Mouse (Mus musculus): ENCODE data around the gene Atl1. TPM values are rescaled to one million over a fixed set of nuclear protein-coding genes. Genes with fewer than 3 reads are reported as not detected.

Gene Atl1
- total RNA-seq, 1 experiment from 2014 or later: 2.1 TPM

- ATAC-seq (replicated peaks; ENCODE audit: insufficient number of reproducible peaks, low FRiP score, low TSS enrichment, poor library complexity, severe bottlenecking): no peak
Measured at GRCm38 (mm10) chr12:69879739-69880138, 12.7 kb upstream of the Atl1 start.

DNA sequence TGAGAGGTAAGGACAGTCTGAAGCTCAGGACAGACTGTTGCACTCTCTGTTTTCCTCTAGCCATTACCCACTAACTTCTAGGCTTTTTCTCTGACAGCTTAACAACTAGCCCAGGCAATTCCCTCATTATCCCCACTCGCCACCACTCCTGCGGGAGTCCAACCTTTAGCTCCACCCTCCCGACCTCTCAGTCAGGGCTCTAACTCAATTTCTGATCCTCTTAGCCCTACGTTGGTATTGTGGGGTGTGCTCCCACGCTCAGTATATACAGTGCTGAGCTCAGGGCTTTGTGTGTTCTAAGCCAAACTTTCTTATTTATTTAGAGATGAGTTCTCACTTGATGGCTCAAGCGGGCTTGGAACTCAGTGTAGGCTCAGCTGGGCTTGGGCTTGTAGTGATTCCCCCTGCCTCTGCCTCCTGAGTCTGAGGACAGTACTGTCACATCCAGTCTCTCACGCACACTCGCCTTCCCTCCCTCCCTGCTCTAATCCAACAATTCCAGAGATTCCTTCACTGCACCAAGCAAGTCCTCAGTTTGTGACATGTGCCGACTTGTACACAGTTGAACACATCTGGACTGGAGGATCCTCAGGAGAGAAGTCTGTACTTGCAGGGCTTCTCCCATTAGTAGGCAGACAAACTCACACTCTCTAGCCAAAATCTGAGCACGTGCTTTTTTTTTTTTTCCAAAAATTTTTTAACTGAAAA lies 11.1 kb upstream of the Atl1 start:
- ATAC-seq (replicated peaks; ENCODE audit: insufficient number of reproducible peaks, low FRiP score, low TSS enrichment, poor library complexity, severe bottlenecking): no peak

DNA sequence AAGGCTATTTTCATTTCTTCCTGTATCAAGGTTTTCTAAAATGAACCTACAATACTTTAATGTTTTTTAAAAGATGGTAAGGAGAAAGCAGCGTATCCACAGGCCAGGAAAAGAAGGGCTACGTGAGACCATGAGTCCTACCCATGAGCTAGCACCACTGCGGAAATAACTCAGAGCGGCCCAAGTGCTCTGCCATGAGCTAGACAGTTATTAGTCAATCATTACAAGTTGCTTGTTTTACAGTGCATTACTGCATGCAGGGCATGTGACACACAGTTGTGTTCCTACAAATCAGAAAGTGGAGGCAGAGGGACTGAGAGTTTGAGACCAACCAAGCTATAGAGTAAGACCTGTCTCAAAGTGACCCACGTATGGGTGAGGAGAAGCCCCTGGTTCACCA lies 8.4 kb upstream of the Atl1 start:
- ATAC-seq (replicated peaks; ENCODE audit: insufficient number of reproducible peaks, low FRiP score, low TSS enrichment, poor library complexity, severe bottlenecking): no peak

DNA sequence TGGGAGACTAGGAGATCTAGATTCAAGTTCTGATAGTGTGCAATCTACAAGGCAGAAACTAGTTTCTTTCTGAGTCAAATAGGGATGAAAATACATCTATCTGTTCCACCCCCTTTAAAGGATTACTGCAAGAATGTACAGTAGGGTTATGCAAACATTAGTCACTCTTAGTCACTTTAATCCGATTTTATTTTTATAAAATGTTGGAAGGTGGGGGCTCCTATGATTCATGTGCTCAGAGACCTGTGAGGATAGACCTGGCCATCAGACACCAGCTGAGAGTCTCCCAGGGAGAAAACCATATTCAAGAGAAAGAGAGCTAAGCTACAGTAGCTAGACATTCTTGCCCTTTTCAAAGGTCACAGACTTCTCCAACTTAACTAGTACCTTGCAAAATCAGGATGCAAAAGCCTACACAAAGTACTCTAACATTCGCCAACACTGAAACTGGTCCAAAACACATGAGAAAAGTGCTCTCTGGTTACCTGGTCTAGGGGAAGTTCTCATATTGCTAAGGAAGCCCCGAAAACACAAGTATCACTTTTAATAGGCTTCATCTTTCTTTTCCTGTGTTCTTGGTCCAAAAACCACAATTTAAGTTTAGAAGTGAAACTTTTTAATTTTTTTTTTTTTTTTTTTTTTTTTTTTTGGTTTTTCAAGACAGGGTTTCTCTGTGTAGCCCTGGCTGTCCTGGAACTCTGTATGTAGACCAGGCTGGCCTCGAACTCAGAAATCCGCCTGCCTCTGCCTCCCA lies 7.1 kb upstream of the Atl1 start:
- ATAC-seq (replicated peaks; ENCODE audit: insufficient number of reproducible peaks, low FRiP score, low TSS enrichment, poor library complexity, severe bottlenecking): no peak

DNA sequence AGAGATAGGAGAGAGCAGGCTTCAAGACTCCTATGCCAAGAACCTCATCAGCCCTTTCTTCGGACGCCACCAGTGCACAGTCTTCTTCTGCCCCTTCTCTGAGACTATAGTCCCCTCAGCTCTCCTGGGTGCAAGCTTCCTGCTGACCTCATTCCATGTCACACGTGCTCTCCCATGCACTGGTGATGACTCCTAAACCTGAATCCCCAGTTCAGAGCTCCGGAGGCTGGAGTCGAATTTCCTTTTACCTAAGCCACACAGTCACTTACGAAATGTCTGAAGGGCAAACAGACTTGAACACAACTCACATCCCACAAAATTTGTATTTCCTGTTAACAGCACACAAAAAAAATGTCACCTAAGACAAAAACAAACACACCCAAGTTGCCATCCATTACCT lies 4.6 kb upstream of the Atl1 start:
- ATAC-seq (replicated peaks; ENCODE audit: insufficient number of reproducible peaks, low FRiP score, low TSS enrichment, poor library complexity, severe bottlenecking): no peak

DNA sequence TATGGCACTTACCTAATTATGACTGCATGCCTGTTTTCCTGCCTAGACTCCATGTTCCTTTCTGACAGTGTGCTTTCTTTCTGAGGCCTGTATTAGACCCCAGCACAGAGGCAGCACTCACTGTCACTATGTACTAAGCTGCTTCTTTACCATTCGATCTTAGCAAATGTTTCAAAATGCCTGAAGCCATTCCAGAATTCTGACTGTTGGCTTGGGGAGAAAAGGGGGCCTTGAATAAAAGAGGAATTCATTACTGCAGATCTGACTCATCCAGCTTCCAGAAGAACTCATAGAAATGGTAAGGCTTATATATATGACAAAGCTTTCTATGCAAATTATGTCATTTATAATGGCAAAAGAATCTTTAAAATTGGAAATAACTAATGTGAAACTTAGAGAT lies 4.1 kb upstream of the Atl1 start:
- no peak for ATAC-seq (replicated peaks; ENCODE audit: insufficient number of reproducible peaks, low FRiP score, low TSS enrichment, poor library complexity, severe bottlenecking)

DNA sequence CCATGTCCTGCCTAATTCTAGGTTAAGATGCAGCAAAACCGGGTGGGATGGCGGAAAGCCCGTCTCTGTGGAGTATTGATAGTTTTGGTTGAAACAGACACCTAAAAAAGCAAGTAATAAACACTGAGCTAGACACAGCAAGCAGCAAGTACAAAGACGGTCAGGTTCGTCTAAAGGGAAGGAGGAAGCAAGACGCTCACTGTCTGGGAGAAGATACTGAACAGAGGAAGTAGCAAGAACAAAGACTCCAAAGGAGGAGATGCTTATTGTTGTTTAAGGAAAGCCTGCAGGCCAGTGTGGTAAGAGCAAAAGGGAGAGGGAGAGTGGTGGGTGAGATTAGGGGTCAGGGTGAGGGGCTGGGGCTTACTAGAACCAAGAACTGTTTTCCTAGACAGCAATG lies 2.4 kb upstream of the Atl1 start:
- ATAC-seq (replicated peaks; ENCODE audit: insufficient number of reproducible peaks, low FRiP score, low TSS enrichment, poor library complexity, severe bottlenecking): no peak

DNA sequence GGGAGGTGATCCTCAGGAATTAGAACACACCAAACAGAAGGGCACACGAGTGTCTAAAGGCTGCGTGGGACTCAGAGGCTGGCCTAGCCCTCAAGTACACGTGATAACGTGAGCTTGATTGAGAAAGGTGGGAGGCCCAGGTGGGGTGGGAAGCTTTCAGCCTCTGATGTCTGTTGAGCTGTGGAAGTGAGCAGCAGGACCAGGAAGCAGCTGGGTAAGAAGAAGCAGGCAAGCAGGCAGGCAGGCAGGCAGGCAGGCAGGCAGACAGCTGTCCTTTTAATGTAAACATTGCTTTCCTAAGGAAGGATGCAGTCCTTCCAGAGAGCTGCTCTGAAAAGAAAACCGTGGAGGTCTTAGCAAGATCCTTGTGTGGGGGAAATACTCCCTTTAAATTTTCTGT lies 1.9 kb upstream of the Atl1 start:
- no peak for ATAC-seq (replicated peaks; ENCODE audit: insufficient number of reproducible peaks, low FRiP score, low TSS enrichment, poor library complexity, severe bottlenecking)

DNA sequence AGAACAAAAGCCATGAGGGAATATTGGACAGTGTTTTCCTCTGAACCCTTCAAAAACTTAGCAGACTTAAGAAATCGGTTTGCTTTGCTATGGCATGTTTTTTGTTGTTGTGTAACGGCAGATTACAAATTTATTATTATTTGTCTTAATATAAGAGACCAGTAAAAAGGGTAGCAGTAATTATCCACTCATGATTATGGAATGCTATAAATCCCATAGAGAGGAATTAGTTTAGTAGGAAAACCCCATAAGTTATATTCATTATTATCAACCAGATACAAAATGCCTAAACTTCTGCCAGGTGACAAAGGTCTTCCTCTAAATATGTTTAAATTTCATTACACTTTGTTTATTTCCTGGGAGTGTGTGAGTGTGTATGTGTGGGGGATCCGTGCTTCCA lies 693 bp upstream of the Atl1 start:
- no peak for ATAC-seq (replicated peaks; ENCODE audit: insufficient number of reproducible peaks, low FRiP score, low TSS enrichment, poor library complexity, severe bottlenecking)

GRCm38 (mm10) chr12:69893927-69894326 lies 1.5 kb downstream of the Atl1 start:
- ATAC-seq (replicated peaks; ENCODE audit: insufficient number of reproducible peaks, low FRiP score, low TSS enrichment, poor library complexity, severe bottlenecking): no peak

DNA sequence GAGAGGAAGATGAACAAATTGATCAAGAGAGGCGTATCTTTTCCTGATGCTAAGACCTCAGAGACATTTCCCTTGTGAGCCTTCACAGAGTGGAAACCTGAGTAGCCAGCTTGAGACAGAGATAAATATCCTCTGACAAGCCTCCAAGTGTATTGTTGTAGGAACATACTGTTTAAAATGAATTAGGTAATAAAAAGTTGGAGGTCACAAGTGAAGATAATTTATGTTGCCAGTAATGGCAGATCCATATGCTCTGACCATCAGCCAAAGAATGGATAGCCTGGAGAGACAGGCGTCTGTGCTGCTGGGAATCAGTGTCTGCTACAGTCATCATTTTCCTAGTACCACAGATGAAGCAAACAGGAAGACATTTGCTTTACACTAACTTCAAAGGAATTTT lies 2.6 kb downstream of the Atl1 start:
- no peak for ATAC-seq (replicated peaks; ENCODE audit: insufficient number of reproducible peaks, low FRiP score, low TSS enrichment, poor library complexity, severe bottlenecking)

GRCm38 (mm10) chr12:69898119-69898518 lies 5.7 kb downstream of the Atl1 start:
- ATAC-seq (replicated peaks; ENCODE audit: insufficient number of reproducible peaks, low FRiP score, low TSS enrichment, poor library complexity, severe bottlenecking): no peak

DNA sequence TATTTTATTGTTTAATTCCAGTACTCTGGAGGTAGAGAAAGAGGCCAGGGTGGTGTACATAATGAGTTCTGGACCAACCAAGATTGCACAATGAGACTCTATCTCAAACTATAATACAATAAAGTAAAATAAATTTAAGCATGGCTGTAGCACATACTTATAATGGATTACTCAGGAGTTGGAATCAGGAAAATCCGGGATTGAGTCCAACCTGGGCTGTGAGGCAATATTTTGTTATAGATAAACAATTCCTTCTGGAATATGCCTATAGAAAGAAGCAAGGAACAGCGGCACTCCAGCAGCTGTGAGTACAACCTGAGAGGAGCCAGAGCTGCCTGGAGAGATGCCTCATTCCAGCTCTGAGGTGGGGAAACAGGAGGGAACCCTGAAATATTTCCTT lies 12.6 kb downstream of the Atl1 start:
- no peak for ATAC-seq (replicated peaks; ENCODE audit: insufficient number of reproducible peaks, low FRiP score, low TSS enrichment, poor library complexity, severe bottlenecking)

- 0 out of 2 replicates have a peak, but pooled peaks have one; percentile 13 for ATAC-seq (replicated peaks; ENCODE audit: insufficient number of reproducible peaks, low FRiP score, low TSS enrichment, poor library complexity, severe bottlenecking)
Measured at GRCm38 (mm10) chr12:69907667-69908510, 15.5 kb downstream of the Atl1 start.

GRCm38 (mm10) chr12:69908511-69908900 lies 16.1 kb downstream of the Atl1 start:
- ATAC-seq (replicated peaks; ENCODE audit: insufficient number of reproducible peaks, low FRiP score, low TSS enrichment, poor library complexity, severe bottlenecking): no peak

DNA sequence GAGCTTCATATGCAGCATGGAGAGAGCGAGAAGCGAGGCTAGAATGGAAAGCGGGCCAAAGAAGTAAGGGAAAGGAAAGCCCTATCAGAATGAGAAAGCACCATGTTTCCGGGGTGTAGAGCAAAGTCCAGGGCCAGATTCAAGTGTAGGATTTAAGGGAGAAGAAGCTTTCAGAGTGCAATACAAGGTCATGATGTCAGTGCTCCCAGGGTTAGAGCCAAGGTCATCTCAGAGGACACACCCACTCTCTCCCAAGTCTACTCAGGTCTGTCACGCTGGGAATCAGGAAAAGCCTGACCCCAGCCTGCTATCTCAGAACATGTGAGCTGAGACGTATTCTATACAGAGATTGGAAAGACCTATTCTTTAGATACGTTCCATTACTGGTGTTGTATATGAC lies 19.5 kb downstream of the Atl1 start:
- ATAC-seq (replicated peaks; ENCODE audit: insufficient number of reproducible peaks, low FRiP score, low TSS enrichment, poor library complexity, severe bottlenecking): no peak

DNA sequence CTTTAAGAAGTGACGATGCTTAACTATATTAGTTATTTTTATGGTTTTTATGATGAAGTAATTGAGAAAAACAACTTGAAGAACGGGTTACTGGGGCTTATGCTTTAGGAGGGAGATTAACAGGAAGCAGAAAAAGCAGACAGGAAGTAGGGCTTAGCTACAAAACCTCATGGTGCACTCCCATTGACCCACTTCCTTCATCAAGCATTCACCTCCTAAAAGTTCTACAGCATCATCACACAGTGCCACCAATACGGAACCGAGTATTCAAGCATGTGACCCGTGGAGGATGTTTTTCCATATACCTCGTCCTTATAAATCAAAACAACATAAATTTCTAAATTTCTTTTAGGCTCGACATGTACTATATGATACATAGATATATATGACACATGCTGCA lies 20.3 kb downstream of the Atl1 start:
- no peak for ATAC-seq (replicated peaks; ENCODE audit: insufficient number of reproducible peaks, low FRiP score, low TSS enrichment, poor library complexity, severe bottlenecking)

DNA sequence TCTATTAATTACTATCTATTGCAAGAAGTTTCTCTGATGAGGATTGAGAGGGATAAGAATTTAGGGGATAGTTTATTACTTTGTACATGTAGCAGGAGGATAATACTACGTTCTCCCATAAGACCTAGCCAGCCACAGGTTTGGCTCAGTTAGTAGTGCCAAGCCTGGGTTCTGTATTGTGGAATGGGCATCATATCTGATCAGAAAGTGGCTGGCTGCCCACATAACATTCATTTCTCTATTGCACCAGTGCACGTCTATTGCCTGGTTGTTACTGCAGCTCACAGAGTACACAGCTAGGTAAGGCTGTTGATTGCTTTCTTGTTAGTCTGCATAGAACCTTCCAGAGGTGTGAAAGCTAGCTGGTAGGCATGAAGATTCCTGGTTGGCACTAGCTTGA lies 25.5 kb downstream of the Atl1 start:
- no peak for ATAC-seq (replicated peaks; ENCODE audit: insufficient number of reproducible peaks, low FRiP score, low TSS enrichment, poor library complexity, severe bottlenecking)

DNA sequence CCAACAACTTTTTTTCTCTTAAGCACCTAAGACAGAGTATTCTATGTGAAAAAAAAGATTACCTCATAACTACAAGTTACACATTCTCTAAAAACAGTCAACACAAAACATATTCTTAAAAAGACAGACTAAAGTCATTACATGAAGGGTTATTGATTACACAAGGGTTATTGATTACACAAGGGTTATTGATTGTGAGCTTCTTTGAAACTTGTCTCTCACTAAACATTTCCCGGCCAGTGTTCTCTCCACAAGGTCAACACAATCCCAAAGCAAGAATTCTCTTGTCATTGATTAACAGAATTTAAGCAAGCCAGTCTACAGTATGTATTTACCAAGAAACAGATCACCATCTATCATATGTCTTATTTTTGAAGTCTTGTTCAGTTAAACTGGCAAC lies 29.7 kb downstream of the Atl1 start:
- ATAC-seq (replicated peaks; ENCODE audit: insufficient number of reproducible peaks, low FRiP score, low TSS enrichment, poor library complexity, severe bottlenecking): no peak

GRCm38 (mm10) chr12:69923128-69923527 lies 30.7 kb downstream of the Atl1 start:
- ATAC-seq (replicated peaks; ENCODE audit: insufficient number of reproducible peaks, low FRiP score, low TSS enrichment, poor library complexity, severe bottlenecking): no peak
